Mouse (Mus musculus): ENCODE data around the gene Naa40. TPM values are rescaled to one million over a fixed set of nuclear protein-coding genes. Genes with fewer than 3 reads are reported as not detected.
A peak's percentile ranks its signal among the peaks of the same experiment; 100 is the strongest.

The Naa40 gene
- polyA plus RNA-seq, 1 experiment from 2014 or later: 64.1 TPM

GRCm38 (mm10) chr19:7234537-7235221, 6.3 kb downstream of the Naa40 start:
- Histone ChIP-seq H3K4me1 (replicated peaks) (peaks cover 3% of the 10 kb centered on the region), H3K27ac (ENCODE audit: poor library complexity, severe bottlenecking) (no peak overlapping the region), H3K9ac (no peak overlapping the region), H3K4me2 (no peak overlapping the region), H3K36me3 (peaks cover 85% of the 10 kb centered on the region), H3K9me3 (replicated peaks) (0 out of 2 replicates have a peak, but pooled peaks cover 7% of the 10 kb centered on the region), H3K4me3 (no peak overlapping the region), H3K27me3 (replicated peaks) (no peaks in the 10 kb centered on the region)
- ATAC-seq (ENCODE audit: insufficient number of reproducible peaks, low FRiP score): 0 out of 2 replicates have a peak, but pooled peaks have one; percentile 46
- WGBS: 64% methylated on average over 8 of the region's 8 CpGs

GRCm38 (mm10) chr19:7226511-7226914, 14.5 kb downstream of the Naa40 start:
- 82% methylated on average over 6 of the region's 6 CpGs for WGBS
- no peak overlapping the region for H3K27ac ChIP-seq (ENCODE audit: poor library complexity, severe bottlenecking)
- no peaks in the 10 kb centered on the region for H3K9me3 ChIP-seq (replicated peaks)
- H3K36me3 ChIP-seq: peaks cover 57% of the 10 kb centered on the region
- peaks cover 4% of the 10 kb centered on the region; the same call in 1 of the 2 replicates for H3K4me1 ChIP-seq (replicated peaks)
- no peak for ATAC-seq (ENCODE audit: insufficient number of reproducible peaks, low FRiP score)
- H3K4me3 ChIP-seq: no peak overlapping the region
- H3K4me2 ChIP-seq: no peak overlapping the region
- no peak overlapping the region for H3K9ac ChIP-seq
- H3K27me3 ChIP-seq (replicated peaks): no peaks in the 10 kb centered on the region

GRCm38 (mm10) chr19:7225096-7225690, 15.8 kb downstream of the Naa40 start:
- H3K36me3 ChIP-seq: peaks cover 44% of the 10 kb centered on the region
- no peak overlapping the region for H3K9ac ChIP-seq
- WGBS: 87% methylated on average over 9 of the region's 9 CpGs
- H3K27ac ChIP-seq (ENCODE audit: poor library complexity, severe bottlenecking): no peak overlapping the region
- H3K4me1 ChIP-seq (replicated peaks): peaks cover 4% of the 10 kb centered on the region; the same call in 1 of the 2 replicates
- no peaks in the 10 kb centered on the region for H3K27me3 ChIP-seq (replicated peaks)
- no peaks in the 10 kb centered on the region for H3K9me3 ChIP-seq (replicated peaks)
- no peak overlapping the region for H3K4me2 ChIP-seq
- no peak for ATAC-seq (ENCODE audit: insufficient number of reproducible peaks, low FRiP score)
- no peak overlapping the region for H3K4me3 ChIP-seq

- Histone ChIP-seq H3K9ac (no peak overlapping the region), H3K36me3 (peaks cover 35% of the 10 kb centered on the region), H3K27me3 (replicated peaks) (no peaks in the 10 kb centered on the region), H3K27ac (ENCODE audit: poor library complexity, severe bottlenecking) (no peak overlapping the region), H3K9me3 (replicated peaks) (no peaks in the 10 kb centered on the region), H3K4me1 (replicated peaks) (peaks cover 4% of the 10 kb centered on the region; the same call in 1 of the 2 replicates), H3K4me3 (no peak overlapping the region), H3K4me2 (no peak overlapping the region)
- ATAC-seq (ENCODE audit: insufficient number of reproducible peaks, low FRiP score): no peak
- 87% methylated on average over 3 of the region's 3 CpGs for WGBS
These were observed 16.7 kb downstream of the Naa40 start for GRCm38 (mm10) chr19:7224253-7224652.

- Histone ChIP-seq H3K27ac (ENCODE audit: poor library complexity, severe bottlenecking) (no peak overlapping the region), H3K4me1 (replicated peaks) (peaks cover 4% of the 10 kb centered on the region; the same call in 1 of the 2 replicates), H3K27me3 (replicated peaks) (no peaks in the 10 kb centered on the region), H3K36me3 (peaks cover 27% of the 10 kb centered on the region), H3K9me3 (replicated peaks) (no peaks in the 10 kb centered on the region), H3K9ac (no peak overlapping the region), H3K4me3 (no peak overlapping the region), H3K4me2 (no peak overlapping the region)
- no peak for ATAC-seq (ENCODE audit: insufficient number of reproducible peaks, low FRiP score)
These were observed 17.5 kb downstream of the Naa40 start for GRCm38 (mm10) chr19:7223488-7223887.

- ATAC-seq (ENCODE audit: insufficient number of reproducible peaks, low FRiP score): no peak
- H3K36me3 ChIP-seq: peaks cover 14% of the 10 kb centered on the region
These were observed 18.8 kb downstream of the Naa40 start for GRCm38 (mm10) chr19:7222196-7222595.

GRCm38 (mm10) chr19:7218753-7219152, 22.2 kb downstream of the Naa40 start:
- 96% methylated on average over 5 of the region's 5 CpGs for WGBS
- Histone ChIP-seq H3K27me3 (replicated peaks) (no peaks in the 10 kb centered on the region), H3K4me1 (replicated peaks) (peaks cover 39% of the 10 kb centered on the region), H3K9ac (no peak overlapping the region), H3K27ac (ENCODE audit: poor library complexity, severe bottlenecking) (no peak overlapping the region), H3K4me3 (no peak overlapping the region), H3K36me3 (peaks cover 27% of the 10 kb centered on the region), H3K4me2 (no peak overlapping the region), H3K9me3 (replicated peaks) (no peaks in the 10 kb centered on the region)
- ATAC-seq (ENCODE audit: insufficient number of reproducible peaks, low FRiP score): no peak

More at GRCm38 (mm10) chr19:7222196-7222595, 18.8 kb downstream of the Naa40 start:
- WGBS: 89% methylated on average over 6 of the region's 6 CpGs
- no peak overlapping the region for H3K4me2 ChIP-seq
- H3K9me3 ChIP-seq (replicated peaks): no peaks in the 10 kb centered on the region
- H3K27ac ChIP-seq (ENCODE audit: poor library complexity, severe bottlenecking): no peak overlapping the region
- H3K27me3 ChIP-seq (replicated peaks): no peaks in the 10 kb centered on the region
- H3K9ac ChIP-seq: no peak overlapping the region
- peaks cover 10% of the 10 kb centered on the region; the same call in 1 of the 2 replicates for H3K4me1 ChIP-seq (replicated peaks)
- H3K4me3 ChIP-seq: no peak overlapping the region

GRCm38 (mm10) chr19:7217926-7218267, 23.1 kb downstream of the Naa40 start:
- Histone ChIP-seq H3K4me1 (replicated peaks) (peaks cover 35% of the 10 kb centered on the region), H3K36me3 (peaks cover 34% of the 10 kb centered on the region), H3K4me2 (peak overlapping the region; percentile 97), H3K9ac (no peak overlapping the region), H3K27me3 (replicated peaks) (no peaks in the 10 kb centered on the region), H3K4me3 (peak overlapping the region; percentile 86), H3K27ac (ENCODE audit: poor library complexity, severe bottlenecking) (no peak overlapping the region), H3K9me3 (replicated peaks) (no peaks in the 10 kb centered on the region)
- WGBS: 9% methylated on average over 6 of the region's 6 CpGs
- no peak for ATAC-seq (ENCODE audit: insufficient number of reproducible peaks, low FRiP score)

GRCm38 (mm10) chr19:7217162-7217925, 23.6 kb downstream of the Naa40 start, which contains the start of gene Cox8a:
TSS of gene Cox8a (minus strand) at chr19:7217616.
- H3K9me3 ChIP-seq (replicated peaks): no peaks in the 10 kb centered on the region
- H3K4me3 ChIP-seq: peak within 1 kb of the TSS; percentile 86
- peak within 1 kb of the TSS; percentile 95 for H3K9ac ChIP-seq
- peaks cover 35% of the 10 kb centered on the region for H3K4me1 ChIP-seq (replicated peaks)
- peak within 1 kb of the TSS; percentile 90 for H3K27ac ChIP-seq (ENCODE audit: poor library complexity, severe bottlenecking)
- peak within 1 kb of the TSS; percentile 97 for H3K4me2 ChIP-seq
- under 1% methylated on average over 50 of the region's 50 CpGs for WGBS
- ATAC-seq (ENCODE audit: insufficient number of reproducible peaks, low FRiP score): peak; percentile 95
- H3K36me3 ChIP-seq: peaks cover 36% of the 10 kb centered on the region
- H3K27me3 ChIP-seq (replicated peaks): no peaks in the 10 kb centered on the region

GRCm38 (mm10) chr19:7214484-7214883, 26.5 kb downstream of the Naa40 start:
- peaks cover 35% of the 10 kb centered on the region for H3K4me1 ChIP-seq (replicated peaks)
- H3K27ac ChIP-seq (ENCODE audit: poor library complexity, severe bottlenecking): no peak overlapping the region
- peaks cover 55% of the 10 kb centered on the region for H3K36me3 ChIP-seq
- H3K27me3 ChIP-seq (replicated peaks): no peaks in the 10 kb centered on the region
- H3K9me3 ChIP-seq (replicated peaks): no peaks in the 10 kb centered on the region
- ATAC-seq (ENCODE audit: insufficient number of reproducible peaks, low FRiP score): no peak
- no peak overlapping the region for H3K9ac ChIP-seq
- WGBS: 78% methylated on average over 5 of the region's 5 CpGs
- peak overlapping the region; percentile 97; the same call in 1 of the 2 replicates for H3K4me2 ChIP-seq
- no peak overlapping the region for H3K4me3 ChIP-seq

- WGBS: 87% methylated on average over 3 of the region's 3 CpGs
- ATAC-seq (ENCODE audit: insufficient number of reproducible peaks, low FRiP score): no peak
- Histone ChIP-seq H3K9me3 (replicated peaks) (no peaks in the 10 kb centered on the region), H3K27me3 (replicated peaks) (no peaks in the 10 kb centered on the region), H3K9ac (no peak overlapping the region), H3K27ac (ENCODE audit: poor library complexity, severe bottlenecking) (no peak overlapping the region), H3K4me2 (no peak overlapping the region), H3K36me3 (peaks cover 55% of the 10 kb centered on the region), H3K4me1 (replicated peaks) (peaks cover 32% of the 10 kb centered on the region), H3K4me3 (no peak overlapping the region)
These were observed 28.0 kb downstream of the Naa40 start for GRCm38 (mm10) chr19:7213010-7213409.

Measured in heart, embryonic 12.5 days (tissue).